Mouse (Mus musculus) neural tube, embryonic 15.5 days (tissue): ENCODE results near the gene Angel1. TPM values are rescaled to one million over a fixed set of nuclear protein-coding genes. Genes with fewer than 3 reads are reported as not detected.

Experiments used
- ATAC-seq: fragments of 200-750 bp; cut with Nextera tagmentation; 2 replicates; pipeline ENCODE4 v1.8.0; 2017; ENCODE audit warnings: mild to moderate bottlenecking, moderate TSS enrichment, moderate library complexity; ENCODE audit not compliant: low FRiP score
- H3K27ac ChIP-seq: fragments of 300-500 bp; sonication (generic); replicated peaks from 2 replicates; pipeline ENCODE4 v1.5.1; 2015; ENCODE audit warnings: mild to moderate bottlenecking, inconsistent platforms
- H3K27me3 ChIP-seq: fragments of 300-500 bp; sonication (generic); replicated peaks from 2 replicates; pipeline ENCODE4 v1.6.1; 2015; ENCODE audit warnings: inconsistent platforms
- H3K36me3 ChIP-seq: fragments of 300-500 bp; sonication (generic); 2 replicates; pipeline ENCODE4 v1.6.1; 2015; ENCODE audit warnings: inconsistent platforms
- H3K4me1 ChIP-seq: fragments of 300-500 bp; sonication (generic); 2 replicates; pipeline ENCODE4 v1.6.1; 2015; ENCODE audit warnings: inconsistent platforms
- H3K4me2 ChIP-seq: fragments of 300-500 bp; sonication (generic); 2 replicates; pipeline ENCODE4 v1.6.1; 2015; ENCODE audit warnings: inconsistent platforms, mild to moderate bottlenecking, moderate library complexity
- H3K4me3 ChIP-seq: fragments of 300-500 bp; sonication (generic); replicated peaks from 2 replicates; pipeline ENCODE4 v1.5.1; 2015; ENCODE audit warnings: mild to moderate bottlenecking, inconsistent platforms
- H3K9ac ChIP-seq: fragments of 300-500 bp; sonication (generic); replicated peaks from 2 replicates; pipeline ENCODE4 v1.6.1; 2015; ENCODE audit warnings: mild to moderate bottlenecking, inconsistent platforms
- H3K9me3 ChIP-seq: fragments of 300-500 bp; sonication (generic); replicated peaks from 2 replicates; pipeline ENCODE4 v1.6.1; 2016; ENCODE audit warnings: inconsistent platforms
- WGBS: fragments of 180-500 bp; shearing (Covaris S2); methylation state at CpG from one replicate; pipeline ENCODE4 v1.1.7; 2015; ENCODE audit warnings: mixed read lengths; 5-methylcytosine and 5-hydroxymethylcytosine counted together
- polyA plus RNA-seq: library from polyadenylated mRNA; unstranded; fragments of >200 nt; fragmentation: Nextera tagmentation; extraction: Ambion mirVana; gene quantifications from 2 replicates; pipeline ENCODE4 v1.2.1, GENCODE M21; 2015

Angel1 gene
- 11.2 and 11.7 TPM in 2 replicates for polyA plus RNA-seq

DNA sequence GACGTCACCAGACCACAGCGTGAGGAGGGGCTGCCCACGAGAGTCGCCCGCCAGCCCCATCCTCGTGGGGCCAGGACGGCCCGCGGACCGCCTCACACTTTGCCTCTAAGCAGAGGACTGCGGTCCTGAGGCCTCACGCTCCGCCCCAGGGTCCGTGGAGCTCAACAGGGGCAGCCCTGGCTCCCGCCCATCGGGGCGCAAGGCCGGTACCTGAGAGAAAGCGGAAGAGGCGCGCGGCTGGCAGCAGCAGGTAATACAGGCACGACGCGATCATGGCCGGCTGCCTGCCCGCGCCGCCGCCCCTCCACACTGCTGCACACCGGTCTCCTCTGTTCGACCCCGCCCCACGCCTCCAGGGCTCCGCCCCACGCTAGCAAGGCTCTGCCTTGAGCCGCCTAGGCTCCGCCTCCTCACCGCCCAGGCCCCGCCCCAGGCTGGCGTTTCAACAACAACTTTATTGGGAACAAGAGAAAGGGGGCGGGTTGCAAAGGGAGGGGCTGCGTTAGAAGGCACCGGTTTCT, at the start of gene Angel1:
Gene Angel1, minus strand, starts transcription at position 341 of the 521 bp plus-strand sequence.
- H3K9ac ChIP-seq = peak within 1 kb of the TSS; percentile 70
- peak within 1 kb of the TSS; percentile 91 for H3K4me2 ChIP-seq
- H3K36me3 ChIP-seq = peaks cover 4% of the 10 kb centered on the region; the same call in 1 of the 2 replicates
- peak within 1 kb of the TSS; percentile 80 for H3K27ac ChIP-seq
- peak within 1 kb of the TSS; percentile 74 for H3K4me3 ChIP-seq
- no peaks in the 10 kb centered on the region for H3K27me3 ChIP-seq
- 0% methylated on average over 43 of the region's 44 CpGs for WGBS
- ATAC-seq = peak; percentile 99
- H3K4me1 ChIP-seq = peaks cover 15% of the 10 kb centered on the region
- H3K9me3 ChIP-seq = no peaks in the 10 kb centered on the region

DNA sequence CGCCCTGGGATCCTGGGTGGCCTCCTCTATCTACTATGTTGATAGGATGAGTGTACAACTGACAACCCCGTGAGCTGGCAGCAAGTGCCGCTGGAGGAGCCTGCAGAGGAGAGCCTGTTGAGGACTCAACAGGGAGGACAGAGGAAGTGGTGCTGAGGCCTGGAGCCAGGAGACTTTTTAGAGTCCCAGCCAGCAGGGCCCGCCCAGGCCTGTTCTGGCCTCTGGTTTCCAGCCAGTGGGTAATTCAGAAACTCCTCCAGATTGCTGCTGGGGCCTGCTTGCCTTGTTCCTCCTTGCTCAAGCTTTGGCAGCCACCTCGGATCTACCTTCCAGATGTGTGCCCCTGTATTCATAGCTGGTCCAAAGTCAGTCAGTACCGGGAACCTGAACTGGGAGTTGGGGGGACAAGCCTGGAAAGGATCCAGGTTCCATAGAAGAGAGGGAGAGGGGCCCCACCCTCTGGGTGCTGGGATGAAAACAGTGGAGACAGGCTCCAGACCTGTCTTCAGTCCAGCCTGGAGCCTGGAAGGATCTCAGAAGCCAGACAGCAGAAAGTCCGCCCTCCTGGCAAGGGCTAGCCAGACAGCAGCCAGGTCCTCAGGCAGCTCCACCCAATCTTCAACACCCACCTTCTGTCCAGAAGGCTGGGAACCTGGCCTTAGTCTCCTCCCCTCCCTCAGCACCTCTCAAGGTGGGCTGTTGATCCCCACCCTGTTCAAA, 49.5 kb upstream of the Angel1 start:
- Histone ChIP-seq H3K4me2 (no peak overlapping the region), H3K9ac (no peak overlapping the region; the same call in 1 of the 2 replicates), H3K27ac (no peak overlapping the region), H3K4me1 (peaks cover 12% of the 10 kb centered on the region), H3K4me3 (no peak overlapping the region), H3K9me3 (no peaks in the 10 kb centered on the region), H3K36me3 (no peaks in the 10 kb centered on the region), H3K27me3 (no peaks in the 10 kb centered on the region)
- ATAC-seq = no peak
- WGBS = 84% methylated on average over 7 of the region's 7 CpGs

DNA sequence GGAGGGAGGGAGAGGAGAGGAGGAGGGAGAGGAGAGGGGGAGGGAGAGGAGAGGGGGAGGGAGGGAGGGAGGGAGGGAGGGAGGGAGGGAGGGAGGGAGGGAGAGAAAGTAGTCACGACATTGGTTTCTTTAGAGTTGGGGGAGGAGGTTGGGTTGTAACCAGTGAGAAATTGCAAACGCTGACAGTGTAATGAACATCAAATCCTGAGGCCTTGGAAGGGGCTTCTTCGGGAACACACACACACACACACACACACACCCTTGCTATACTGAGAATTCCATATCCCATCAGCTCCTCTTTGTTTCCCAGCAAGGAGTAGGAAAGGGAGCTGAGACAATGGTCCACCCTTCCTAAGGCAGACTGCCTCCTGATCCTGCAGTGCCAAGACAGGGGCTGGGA, 46.3 kb upstream of the Angel1 start:
- no peak overlapping the region for H3K4me3 ChIP-seq
- H3K36me3 ChIP-seq = no peaks in the 10 kb centered on the region
- WGBS = 14% methylated on average over 3 of the region's 3 CpGs
- no peaks in the 10 kb centered on the region for H3K9me3 ChIP-seq
- H3K27me3 ChIP-seq = no peaks in the 10 kb centered on the region
- peaks cover 27% of the 10 kb centered on the region for H3K4me1 ChIP-seq
- no peak for ATAC-seq
- H3K27ac ChIP-seq = peak overlapping the region; percentile 64
- H3K4me2 ChIP-seq = no peak overlapping the region
- no peak overlapping the region for H3K9ac ChIP-seq

DNA sequence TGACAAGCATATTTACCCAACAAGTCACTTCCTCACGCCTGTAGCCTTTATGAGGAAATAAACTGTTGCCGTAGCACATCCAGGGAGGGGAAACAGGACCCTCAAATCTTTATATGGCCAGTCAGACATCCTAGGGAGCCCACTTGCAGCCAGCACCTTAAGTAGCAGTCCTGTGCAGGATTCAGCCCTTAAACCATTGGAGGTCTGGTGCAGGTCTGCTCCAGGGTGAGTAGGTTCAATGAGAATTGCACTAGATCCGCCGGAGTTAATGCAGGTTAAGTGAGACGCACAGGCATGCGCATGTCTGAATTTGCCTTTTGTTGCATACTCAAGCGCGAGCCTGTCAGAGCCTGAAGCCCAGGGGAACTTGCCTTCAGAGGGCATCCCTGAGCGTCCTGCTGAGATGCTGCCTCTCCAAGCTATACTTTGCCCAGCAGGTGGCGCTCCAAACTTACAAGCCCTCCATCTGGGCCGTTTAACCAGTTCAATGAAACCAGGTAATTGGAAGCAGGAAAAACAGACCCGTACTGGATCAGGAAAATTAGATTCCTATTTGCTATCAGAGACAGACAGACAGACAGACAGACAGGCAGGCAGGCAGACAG, 45.7 kb upstream of the Angel1 start:
- WGBS = 10% methylated on average over 12 of the region's 12 CpGs
- H3K4me3 ChIP-seq = no peak overlapping the region
- no peaks in the 10 kb centered on the region for H3K9me3 ChIP-seq
- H3K4me2 ChIP-seq = peak overlapping the region; percentile 35
- H3K27ac ChIP-seq = peak overlapping the region; percentile 24; the same call in 1 of the 2 replicates
- H3K27me3 ChIP-seq = no peaks in the 10 kb centered on the region
- peaks cover 27% of the 10 kb centered on the region for H3K4me1 ChIP-seq
- no peaks in the 10 kb centered on the region for H3K36me3 ChIP-seq
- H3K9ac ChIP-seq = no peak overlapping the region
- peak; percentile 71 for ATAC-seq

DNA sequence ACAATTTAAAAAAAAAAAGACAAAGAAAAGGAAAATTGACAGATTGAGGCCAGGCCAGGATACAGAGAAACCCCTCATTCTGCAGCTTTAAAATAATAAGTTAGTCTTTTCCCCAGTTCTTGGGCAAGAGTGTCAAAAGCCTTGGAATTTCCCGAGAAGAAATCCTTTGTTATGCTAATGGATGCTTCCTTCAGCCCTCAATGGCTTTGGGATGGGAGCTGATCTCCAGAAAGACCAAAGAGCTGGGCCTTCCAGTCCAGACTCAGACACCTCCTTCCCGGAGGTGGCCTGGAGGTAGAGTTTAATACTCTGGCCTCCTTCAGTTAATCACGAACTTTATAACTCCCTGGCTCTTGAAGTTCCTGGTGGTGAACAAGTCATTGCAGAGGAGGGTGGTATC, 44.7 kb upstream of the Angel1 start:
- H3K9ac ChIP-seq = no peak overlapping the region
- H3K27ac ChIP-seq = peak overlapping the region; percentile 68
- no peaks in the 10 kb centered on the region for H3K9me3 ChIP-seq
- ATAC-seq = no peak
- no peaks in the 10 kb centered on the region for H3K36me3 ChIP-seq
- H3K27me3 ChIP-seq = no peaks in the 10 kb centered on the region; the same call in 1 of the 2 replicates
- no peak overlapping the region for H3K4me3 ChIP-seq
- H3K4me2 ChIP-seq = no peak overlapping the region
- peaks cover 27% of the 10 kb centered on the region for H3K4me1 ChIP-seq
- 12% methylated on average over 3 of the region's 3 CpGs for WGBS

DNA sequence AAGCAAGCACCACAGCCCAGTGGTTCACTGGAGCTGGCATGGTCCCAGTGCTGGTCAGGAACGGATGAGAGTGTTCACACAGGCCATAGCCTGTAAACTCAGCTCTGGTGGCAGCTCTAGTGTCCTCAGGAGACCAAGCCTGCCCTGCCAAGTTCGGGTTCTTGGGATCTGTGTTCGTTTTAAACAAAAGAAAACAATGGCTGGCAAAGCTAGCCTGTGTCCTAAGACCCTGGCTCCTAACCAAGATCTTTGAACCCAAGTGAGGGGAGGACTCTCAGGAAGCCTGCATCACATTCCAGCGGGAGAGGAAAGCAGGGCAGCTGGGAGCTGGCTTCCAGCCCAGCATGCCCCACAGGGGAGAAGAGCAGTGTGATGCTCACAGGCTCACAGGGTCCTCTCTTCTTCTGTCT, 44.0 kb upstream of the Angel1 start:
- H3K4me1 ChIP-seq = peaks cover 27% of the 10 kb centered on the region
- no peak overlapping the region for H3K4me2 ChIP-seq
- no peaks in the 10 kb centered on the region for H3K9me3 ChIP-seq
- H3K27ac ChIP-seq = peak overlapping the region; percentile 68
- ATAC-seq = no peak
- H3K4me3 ChIP-seq = no peak overlapping the region
- H3K27me3 ChIP-seq = no peaks in the 10 kb centered on the region; the same call in 1 of the 2 replicates
- 29% methylated on average over 4 of the region's 4 CpGs for WGBS
- H3K9ac ChIP-seq = no peak overlapping the region
- no peaks in the 10 kb centered on the region for H3K36me3 ChIP-seq

DNA sequence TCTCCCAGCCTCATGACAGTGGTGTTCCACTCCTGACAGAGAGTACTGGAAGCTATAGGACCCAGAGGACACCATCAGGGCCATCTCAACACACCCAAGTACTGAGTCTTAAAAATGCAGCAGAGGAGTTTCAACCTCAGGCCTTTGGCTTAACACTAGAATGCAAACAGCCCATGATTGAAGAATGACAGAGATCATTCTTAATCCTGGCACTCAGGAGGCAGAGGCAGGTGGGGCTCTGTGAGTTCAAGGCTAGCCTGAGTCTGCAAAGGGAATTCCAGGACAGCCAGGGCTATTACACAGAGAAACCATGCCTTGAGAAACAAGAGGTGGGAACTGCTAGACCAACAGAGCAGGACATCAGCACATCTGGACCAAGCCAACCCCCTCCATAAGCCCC, 43.6 kb upstream of the Angel1 start:
- Histone ChIP-seq H3K4me1 (peaks cover 27% of the 10 kb centered on the region), H3K4me2 (no peak overlapping the region), H3K9ac (no peak overlapping the region), H3K9me3 (no peaks in the 10 kb centered on the region), H3K4me3 (no peak overlapping the region), H3K27ac (peak overlapping the region; percentile 68), H3K36me3 (no peaks in the 10 kb centered on the region), H3K27me3 (no peaks in the 10 kb centered on the region; the same call in 1 of the 2 replicates)
- no peak for ATAC-seq

DNA sequence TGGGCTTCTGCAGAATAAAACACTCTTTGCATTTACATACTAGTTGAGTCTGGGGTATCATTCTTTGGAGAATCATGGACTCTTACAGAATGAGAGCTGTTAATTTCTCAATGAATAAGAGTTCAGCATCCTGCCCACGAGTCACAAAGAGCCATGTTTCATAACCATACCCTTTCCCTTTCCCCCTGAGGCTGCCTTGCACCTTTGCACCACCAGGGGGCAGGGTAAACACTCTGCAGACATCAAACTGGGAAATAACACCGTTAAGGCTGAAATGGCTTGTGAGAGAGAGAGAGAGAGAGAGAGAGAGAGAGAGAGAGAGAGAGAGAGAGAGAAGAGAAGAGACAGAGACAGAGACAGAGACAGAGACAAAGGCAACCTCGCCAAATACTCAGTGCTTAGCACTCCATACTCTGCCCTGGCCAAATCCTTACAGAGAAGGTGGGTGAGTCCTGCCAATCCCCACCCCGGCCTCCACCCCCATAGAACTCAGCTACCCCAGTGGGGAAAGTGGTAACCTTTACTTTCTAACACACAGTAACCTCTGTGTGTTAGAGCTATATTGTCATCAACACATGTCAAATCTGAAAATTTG, 42.8 kb upstream of the Angel1 start:
- WGBS = 38% methylated on average over 4 of the region's 4 CpGs
- H3K4me3 ChIP-seq = no peak overlapping the region
- no peak for ATAC-seq
- no peaks in the 10 kb centered on the region for H3K36me3 ChIP-seq
- H3K4me2 ChIP-seq = no peak overlapping the region
- H3K27ac ChIP-seq = no peak overlapping the region
- no peaks in the 10 kb centered on the region for H3K9me3 ChIP-seq
- no peak overlapping the region for H3K9ac ChIP-seq
- H3K4me1 ChIP-seq = peaks cover 27% of the 10 kb centered on the region
- no peaks in the 10 kb centered on the region; the same call in 1 of the 2 replicates for H3K27me3 ChIP-seq

DNA sequence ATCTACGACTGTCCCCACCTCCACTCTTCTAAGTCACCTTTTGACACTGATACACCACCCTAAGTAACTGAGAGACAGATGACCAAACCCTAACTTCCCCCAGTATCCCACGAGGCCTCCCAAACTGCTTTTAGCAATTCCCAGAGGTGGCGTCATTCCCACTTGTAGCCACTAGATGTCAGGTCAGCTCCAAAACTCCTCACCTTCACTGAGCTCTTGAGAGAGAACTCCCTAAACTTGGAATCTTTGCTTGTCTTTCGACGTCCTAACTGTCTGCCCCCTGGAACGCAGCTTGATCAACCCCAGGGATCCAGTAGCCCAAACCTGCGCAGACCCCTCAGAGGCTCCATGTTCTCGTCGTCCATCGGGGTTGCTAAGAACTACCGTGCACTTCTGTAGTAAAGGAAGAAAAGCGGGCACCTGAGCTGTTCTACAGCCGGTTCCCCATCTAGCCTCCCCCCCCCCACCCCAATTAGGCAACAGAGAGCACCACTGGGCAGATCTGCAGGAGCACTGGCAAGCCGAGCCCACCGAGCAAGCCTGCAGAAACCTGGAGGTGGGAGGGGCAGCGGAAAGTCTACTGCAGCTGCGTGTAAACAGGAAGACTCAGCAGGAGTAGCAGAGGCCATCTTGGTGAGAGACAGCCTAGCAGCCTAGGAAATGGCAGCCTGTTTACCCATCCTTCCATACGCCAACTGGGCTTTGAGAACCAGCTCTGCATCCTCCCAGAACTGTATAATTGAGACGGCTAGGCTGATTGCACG, 41.8 kb upstream of the Angel1 start:
- no peak; the same call in 1 of the 2 replicates for ATAC-seq
- peaks cover 27% of the 10 kb centered on the region for H3K4me1 ChIP-seq
- H3K27ac ChIP-seq = no peak overlapping the region
- H3K27me3 ChIP-seq = no peaks in the 10 kb centered on the region; the same call in 1 of the 2 replicates
- H3K4me2 ChIP-seq = 0 out of 2 replicates have a peak overlapping the region, but pooled peaks have one; percentile 9
- H3K4me3 ChIP-seq = no peak overlapping the region
- no peaks in the 10 kb centered on the region for H3K36me3 ChIP-seq
- 38% methylated on average over 20 of the region's 20 CpGs for WGBS
- no peaks in the 10 kb centered on the region for H3K9me3 ChIP-seq
- no peak overlapping the region for H3K9ac ChIP-seq

DNA sequence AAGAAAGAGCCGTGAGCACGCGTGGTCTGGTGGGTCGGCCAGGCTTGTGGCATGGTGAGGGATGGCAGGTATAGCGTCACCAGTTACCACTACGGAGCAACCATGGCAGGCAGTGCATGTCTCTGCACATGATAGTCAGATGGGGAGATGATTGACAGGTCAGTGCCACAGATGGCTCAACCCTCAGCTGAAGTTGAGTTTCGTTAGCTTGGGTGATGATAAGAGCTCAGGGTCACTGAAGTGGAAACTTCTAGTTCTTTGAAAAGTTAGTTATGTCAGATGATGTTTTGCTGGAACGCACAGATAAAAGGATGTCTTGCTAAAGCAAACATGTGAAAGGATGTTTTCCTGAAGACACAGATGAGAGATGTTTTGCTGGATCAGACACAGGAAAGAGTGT, 40.2 kb upstream of the Angel1 start:
- Histone ChIP-seq H3K4me1 (peaks cover 15% of the 10 kb centered on the region), H3K4me3 (no peak overlapping the region), H3K36me3 (no peaks in the 10 kb centered on the region), H3K27ac (no peak overlapping the region), H3K9ac (no peak overlapping the region), H3K4me2 (no peak overlapping the region), H3K27me3 (no peaks in the 10 kb centered on the region; the same call in 1 of the 2 replicates), H3K9me3 (no peaks in the 10 kb centered on the region)
- ATAC-seq = no peak
- WGBS = 91% methylated on average over 8 of the region's 8 CpGs

DNA sequence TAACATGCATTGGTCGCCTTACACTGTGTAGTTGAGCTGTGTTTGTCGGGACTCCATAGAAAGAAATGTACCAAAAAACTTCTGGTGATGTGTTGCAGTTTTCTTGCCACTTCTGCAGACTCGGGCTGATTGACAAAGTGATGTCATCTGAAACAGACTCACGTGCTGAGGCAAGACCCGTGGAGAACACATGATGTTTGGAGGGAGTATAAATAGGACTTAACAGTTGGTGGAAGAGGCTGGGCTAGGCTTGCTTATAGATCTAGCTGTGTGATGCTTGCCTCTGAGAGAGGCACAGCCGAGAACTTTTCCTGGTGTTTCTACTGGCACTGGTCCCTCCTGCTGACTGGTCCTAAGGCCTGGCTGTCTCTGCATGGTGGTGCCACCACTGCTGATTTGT, 37.8 kb upstream of the Angel1 start:
- Histone ChIP-seq H3K27me3 (no peaks in the 10 kb centered on the region; the same call in 1 of the 2 replicates), H3K36me3 (no peaks in the 10 kb centered on the region), H3K27ac (no peak overlapping the region), H3K4me2 (no peak overlapping the region), H3K9me3 (no peaks in the 10 kb centered on the region), H3K4me1 (peaks cover 4% of the 10 kb centered on the region; the same call in 1 of the 2 replicates), H3K4me3 (no peak overlapping the region), H3K9ac (no peak overlapping the region)
- no peak for ATAC-seq
- WGBS = 79% methylated on average over 6 of the region's 6 CpGs
